Mouse (Mus musculus) testis, adult 2 months (tissue): Measurements from ENCODE around the gene Akap9. TPM values are rescaled to one million over a fixed set of nuclear protein-coding genes. Genes with fewer than 3 reads are reported as not detected.

ENCODE experiments used
- H3K27ac ChIP-seq: fragments of 200-500 bp; 2 replicates; pipeline ENCODE4 v1.5.1; 2012; ENCODE audit warnings: low read depth, low read length; ENCODE audit not compliant: control insufficient read depth, insufficient read depth
- H3K27me3 ChIP-seq: fragments of 200-500 bp; 2 replicates; pipeline ENCODE4 v1.6.1; 2012; ENCODE audit warnings: mild to moderate bottlenecking, low read length, moderate library complexity; ENCODE audit not compliant: control insufficient read depth, insufficient read depth
- H3K36me3 ChIP-seq: fragments of 200-500 bp; 2 replicates; pipeline ENCODE4 v1.6.1; 2012; ENCODE audit warnings: mild to moderate bottlenecking, low read length; ENCODE audit not compliant: control insufficient read depth, insufficient read depth
- H3K4me1 ChIP-seq: fragments of 200-500 bp; 2 replicates; pipeline ENCODE4 v1.6.1; 2012; ENCODE audit warnings: low read length; ENCODE audit not compliant: control insufficient read depth, insufficient read depth
- H3K4me3 ChIP-seq: fragments of 200-500 bp; 2 replicates; pipeline ENCODE4 v1.5.1; 2012; ENCODE audit warnings: low read depth, mild to moderate bottlenecking, low read length, moderate library complexity, mixed read lengths; ENCODE audit not compliant: control insufficient read depth
- CTCF ChIP-seq: fragments of 200-500 bp; IDR thresholded peaks from 2 replicates; pipeline ENCODE4 v1.5.1; 2012; ENCODE audit warnings: low read depth, mild to moderate bottlenecking, inconsistent platforms, low read length, moderate library complexity; ENCODE audit not compliant: control insufficient read depth, insufficient read depth, insufficient replicate concordance
- POLR2A ChIP-seq: fragments of 200-500 bp; IDR thresholded peaks from 2 replicates; pipeline ENCODE4 v1.6.1; 2012; ENCODE audit warnings: low read depth, mild to moderate bottlenecking, inconsistent platforms, low read length, moderate library complexity; ENCODE audit not compliant: control insufficient read depth
- polyA plus RNA-seq: library from polyadenylated mRNA; depleted of rRNA; stranded (reverse); fragments of >200 nt; gene quantifications from 2 replicates; pipeline ENCODE4 v1.2.3, GENCODE M21; 2012

The Akap9 gene
- polyA plus RNA-seq, 1 experiment: 11.5 TPM

DNA sequence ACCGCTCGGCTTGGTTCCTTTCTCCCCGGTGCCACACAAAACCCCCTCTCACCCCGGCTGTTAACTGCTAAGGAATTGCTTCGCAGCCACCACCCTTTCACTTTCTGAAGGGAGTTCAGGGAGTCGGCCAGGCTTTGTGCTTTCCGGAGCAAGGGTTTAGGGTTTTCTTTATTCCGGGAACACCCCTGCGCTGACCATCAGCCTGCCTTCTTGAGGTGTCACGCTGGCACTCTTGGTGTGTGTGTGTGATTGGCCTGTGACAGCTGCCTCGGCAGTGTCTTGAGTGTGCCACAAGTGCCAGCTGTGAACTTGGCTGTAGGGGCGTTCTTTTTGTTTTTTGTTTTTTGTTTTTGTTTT lies 814 bp downstream of the Akap9 start:
- H3K4me3 ChIP-seq: peak overlapping the region; percentile 91
- H3K36me3 ChIP-seq: no peaks in the 10 kb centered on the region
- TF ChIP-seq CTCF (no peak), POLR2A (no peak)
- H3K27me3 ChIP-seq: no peaks in the 10 kb centered on the region
- peak overlapping the region; percentile 82 for H3K27ac ChIP-seq
- H3K4me1 ChIP-seq: peaks cover 7% of the 10 kb centered on the region

- Histone ChIP-seq H3K27ac (no peak overlapping the region), H3K27me3 (no peaks in the 10 kb centered on the region), H3K36me3 (no peaks in the 10 kb centered on the region), H3K4me3 (no peak overlapping the region), H3K4me1 (peaks cover 7% of the 10 kb centered on the region)
- TF ChIP-seq POLR2A (no peak), CTCF (no peak)
Observed at GRCm38 (mm10) chr5:3930760-3931159, 2.9 kb downstream of the Akap9 start.

GRCm38 (mm10) chr5:3931636-3932035 lies 3.8 kb downstream of the Akap9 start:
- no peak overlapping the region for H3K27ac ChIP-seq
- H3K27me3 ChIP-seq: no peaks in the 10 kb centered on the region
- H3K36me3 ChIP-seq: no peaks in the 10 kb centered on the region
- peaks cover 7% of the 10 kb centered on the region for H3K4me1 ChIP-seq
- no peak for TF ChIP-seq POLR2A
- no peak for TF ChIP-seq CTCF
- H3K4me3 ChIP-seq: no peak overlapping the region

GRCm38 (mm10) chr5:3933551-3933950 lies 5.7 kb downstream of the Akap9 start:
- no peaks in the 10 kb centered on the region for H3K27me3 ChIP-seq
- no peak overlapping the region for H3K4me3 ChIP-seq
- H3K4me1 ChIP-seq: peaks cover 7% of the 10 kb centered on the region
- H3K36me3 ChIP-seq: no peaks in the 10 kb centered on the region
- TF ChIP-seq POLR2A (no peak), CTCF (no peak)
- H3K27ac ChIP-seq: no peak overlapping the region

GRCm38 (mm10) chr5:3935266-3935665 lies 7.4 kb downstream of the Akap9 start:
- Histone ChIP-seq H3K4me1 (peaks cover 2% of the 10 kb centered on the region; the same call in 1 of the 2 replicates), H3K27me3 (no peaks in the 10 kb centered on the region), H3K27ac (no peak overlapping the region), H3K4me3 (no peak overlapping the region), H3K36me3 (no peaks in the 10 kb centered on the region)
- TF ChIP-seq CTCF: no peak
- TF ChIP-seq POLR2A: no peak

DNA sequence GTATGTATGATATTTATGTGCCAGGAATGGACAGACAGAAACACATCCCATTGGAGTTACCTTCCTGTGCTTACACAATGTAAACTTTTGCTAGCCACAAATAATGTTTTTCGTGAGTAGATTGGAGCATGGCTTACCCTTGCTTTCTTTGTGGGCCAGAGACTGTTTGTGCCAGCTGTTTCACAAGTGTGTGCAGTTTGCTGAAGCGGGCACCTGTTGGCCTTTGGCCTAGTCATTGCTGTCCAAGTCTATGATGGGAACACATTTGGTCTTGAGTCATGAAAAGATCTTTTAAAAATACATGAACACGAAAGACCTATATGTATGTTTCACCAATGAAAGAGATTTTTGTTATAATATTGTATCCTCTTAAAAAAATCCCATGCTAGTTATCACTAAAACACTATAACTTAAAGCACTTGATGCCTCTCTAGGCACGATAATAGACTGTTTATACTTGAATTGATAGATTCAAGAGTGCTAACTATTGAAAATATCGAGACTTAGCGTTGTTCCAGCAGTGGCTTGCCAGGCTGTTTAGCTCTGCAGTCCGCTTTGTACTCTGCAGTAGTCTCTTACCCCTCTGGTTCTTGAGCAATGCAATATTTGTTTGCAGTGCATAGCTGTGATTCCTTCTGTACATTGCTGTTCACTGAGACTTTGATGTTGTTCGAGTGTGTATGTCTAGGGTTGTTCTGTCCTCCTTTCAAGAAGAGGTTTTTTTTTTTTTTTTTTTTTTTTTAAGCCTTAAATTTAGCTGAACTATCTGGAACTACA lies 8.1 kb downstream of the Akap9 start:
- H3K4me1 ChIP-seq: peaks cover 2% of the 10 kb centered on the region; the same call in 1 of the 2 replicates

GRCm38 (mm10) chr5:3938905-3939304 lies 11.1 kb downstream of the Akap9 start:
- Histone ChIP-seq H3K27ac (no peak overlapping the region), H3K4me1 (no peaks in the 10 kb centered on the region), H3K36me3 (no peaks in the 10 kb centered on the region), H3K27me3 (no peaks in the 10 kb centered on the region), H3K4me3 (no peak overlapping the region)
- TF ChIP-seq CTCF (no peak), POLR2A (no peak)

More for the DNA sequence above, 8.1 kb downstream of the Akap9 start:
- TF ChIP-seq POLR2A (no peak), CTCF (no peak)
- H3K27me3 ChIP-seq: no peaks in the 10 kb centered on the region
- H3K27ac ChIP-seq: no peak overlapping the region
- no peaks in the 10 kb centered on the region for H3K36me3 ChIP-seq
- H3K4me3 ChIP-seq: no peak overlapping the region
